Mouse (Mus musculus): ENCODE results near the gene Olfr224. TPM values are rescaled to one million over a fixed set of nuclear protein-coding genes. Genes with fewer than 3 reads are reported as not detected.
"Not testable (repeated sequence)": the region's sequence is repeated elsewhere in the genome, so short reads cannot be mapped to it uniquely, and the experiment has no call there.

Olfr224 gene
- total RNA-seq (2015) (not detected in 2 replicates), total RNA-seq (2017) (not detected in 2 replicates)

GRCm38 (mm10) chr11:58570405-58570804 lies at the start of gene Olfr224:
Gene Olfr224, minus strand, starts transcription at chr11:58570553.
- no peak for ATAC-seq (ENCODE audit: poor library complexity, severe bottlenecking)

- ATAC-seq (ENCODE audit: poor library complexity, severe bottlenecking) = no peak
Measured at GRCm38 (mm10) chr11:58618793-58619192, 48.4 kb upstream of the Olfr224 start.

GRCm38 (mm10) chr11:58618369-58618768 lies 48.0 kb upstream of the Olfr224 start:
- ATAC-seq (ENCODE audit: poor library complexity, severe bottlenecking) = no peak

- ATAC-seq (ENCODE audit: poor library complexity, severe bottlenecking) = no peak
Measured at GRCm38 (mm10) chr11:58615975-58616374, 45.6 kb upstream of the Olfr224 start, which contains the start of gene 2210407C18Rik. Gene 2210407C18Rik, minus strand, starts transcription at chr11:58616075.

- no peak for ATAC-seq (ENCODE audit: poor library complexity, severe bottlenecking)
Measured at GRCm38 (mm10) chr11:58614526-58614925, 44.2 kb upstream of the Olfr224 start.

GRCm38 (mm10) chr11:58613359-58613758 lies 43.0 kb upstream of the Olfr224 start:
- ATAC-seq (ENCODE audit: poor library complexity, severe bottlenecking) = no peak

GRCm38 (mm10) chr11:58607030-58607429 lies 36.7 kb upstream of the Olfr224 start:
- no peak for ATAC-seq (ENCODE audit: poor library complexity, severe bottlenecking)

- ATAC-seq (ENCODE audit: poor library complexity, severe bottlenecking) = no peak
Measured at GRCm38 (mm10) chr11:58606177-58606919, 36.0 kb upstream of the Olfr224 start.

GRCm38 (mm10) chr11:58605228-58605627 lies 34.9 kb upstream of the Olfr224 start:
- no peak for ATAC-seq (ENCODE audit: poor library complexity, severe bottlenecking)

- no peak for ATAC-seq (ENCODE audit: poor library complexity, severe bottlenecking)
Measured at GRCm38 (mm10) chr11:58604688-58605087, 34.3 kb upstream of the Olfr224 start.

- no peak for ATAC-seq (ENCODE audit: poor library complexity, severe bottlenecking)
Measured at GRCm38 (mm10) chr11:58602800-58603560, 32.6 kb upstream of the Olfr224 start.

- ATAC-seq (ENCODE audit: poor library complexity, severe bottlenecking) = no peak
Measured at GRCm38 (mm10) chr11:58602062-58602461, 31.7 kb upstream of the Olfr224 start.

- no peak for ATAC-seq (ENCODE audit: poor library complexity, severe bottlenecking)
Measured at GRCm38 (mm10) chr11:58597837-58598236, 27.5 kb upstream of the Olfr224 start.

- no peak for ATAC-seq (ENCODE audit: poor library complexity, severe bottlenecking)
Measured at GRCm38 (mm10) chr11:58594814-58595213, 24.5 kb upstream of the Olfr224 start, which contains the start of gene Olfr324. Gene Olfr324, plus strand, starts transcription at chr11:58595114.

GRCm38 (mm10) chr11:58588620-58589250 lies 18.4 kb upstream of the Olfr224 start:
- no peak for ATAC-seq (ENCODE audit: poor library complexity, severe bottlenecking)

- ATAC-seq (ENCODE audit: poor library complexity, severe bottlenecking) = 0 out of 2 replicates have a peak, but pooled peaks have one; percentile 33
Measured at GRCm38 (mm10) chr11:58587898-58588348, 17.6 kb upstream of the Olfr224 start.

- ATAC-seq (ENCODE audit: poor library complexity, severe bottlenecking) = no peak
Measured at GRCm38 (mm10) chr11:58578636-58579035, 8.3 kb upstream of the Olfr224 start.

- no peak for ATAC-seq (ENCODE audit: poor library complexity, severe bottlenecking)
Measured at GRCm38 (mm10) chr11:58577430-58577829, 7.1 kb upstream of the Olfr224 start, which contains the start of gene Olfr325. Gene Olfr325, plus strand, starts transcription at chr11:58577730.

GRCm38 (mm10) chr11:58555536-58555935 lies 14.8 kb downstream of the Olfr224 start, which contains the start of gene Olfr328:
Gene Olfr328, minus strand, starts transcription at chr11:58555636.
- ATAC-seq (ENCODE audit: poor library complexity, severe bottlenecking) = no peak

GRCm38 (mm10) chr11:58546322-58546721 lies 24.0 kb downstream of the Olfr224 start, which contains the start of gene Olfr329-ps:
Gene Olfr329-ps, minus strand, starts transcription at chr11:58546422.
- no peak for ATAC-seq (ENCODE audit: poor library complexity, severe bottlenecking)

GRCm38 (mm10) chr11:58534736-58535135 lies 35.6 kb downstream of the Olfr224 start, which contains the start of gene Olfr330:
Gene Olfr330, minus strand, starts transcription at chr11:58534836.
- not testable (repeated sequence) for ATAC-seq (ENCODE audit: poor library complexity, severe bottlenecking)
